Mouse (Mus musculus) ES-Bruce4 (cell line): ENCODE data around the gene Aox1. TPM values are rescaled to one million over a fixed set of nuclear protein-coding genes. Genes with fewer than 3 reads are reported as not detected.

Source experiments
- H3K27ac ChIP-seq: 2 replicates; pipeline ENCODE4 v1.5.1; 2012; ENCODE audit warnings: low read length, inconsistent platforms; ENCODE audit not compliant: insufficient read depth
- H3K27me3 ChIP-seq: 2 replicates; pipeline ENCODE4 v1.6.1; 2012; ENCODE audit warnings: mild to moderate bottlenecking, low read length, inconsistent platforms; ENCODE audit not compliant: control insufficient read depth, poor library complexity, insufficient read depth, severe bottlenecking
- H3K36me3 ChIP-seq: 2 replicates; pipeline ENCODE4 v1.6.1; 2012; ENCODE audit warnings: inconsistent platforms, mild to moderate bottlenecking, low read length, moderate library complexity; ENCODE audit not compliant: control insufficient read depth, poor library complexity, insufficient read depth, severe bottlenecking
- H3K4me1 ChIP-seq: one replicate; pipeline ENCODE4 v1.8.1; 2011; ENCODE audit warnings: low read length; ENCODE audit not compliant: control insufficient read depth, insufficient read depth
- H3K4me3 ChIP-seq: 2 replicates; pipeline ENCODE4 v1.5.1; 2011; ENCODE audit warnings: low read depth, mild to moderate bottlenecking, low read length
- H3K9ac ChIP-seq: 2 replicates; pipeline ENCODE4 v1.6.1; 2012; ENCODE audit warnings: low read depth, mild to moderate bottlenecking, inconsistent platforms; ENCODE audit not compliant: poor library complexity, severe bottlenecking
- H3K9me3 ChIP-seq: replicated peaks from 2 replicates; pipeline ENCODE4 v1.6.1; 2012; ENCODE audit warnings: mild to moderate bottlenecking, low read length, inconsistent platforms; ENCODE audit not compliant: control insufficient read depth, poor library complexity, insufficient read depth, severe bottlenecking
- CTCF ChIP-seq: IDR thresholded peaks from one replicate; pipeline ENCODE4 v1.8.1; 2011; ENCODE audit warnings: low read depth, low read length
- EP300 ChIP-seq: IDR thresholded peaks from 2 replicates; pipeline ENCODE4 v1.6.1; 2011; ENCODE audit warnings: low read depth, low read length; ENCODE audit not compliant: insufficient read depth
- POLR2A ChIP-seq: IDR thresholded peaks from one replicate; pipeline ENCODE4 v1.8.1; 2011; ENCODE audit warnings: low read length; ENCODE audit not compliant: insufficient read depth
- polyA plus RNA-seq: library from polyadenylated mRNA; stranded (reverse); fragments of >200 nt; gene quantifications from 2 replicates; pipeline ENCODE4 v1.2.4, GENCODE M21; 2011; ENCODE audit warnings: low read depth; ENCODE audit not compliant: missing spikeins, insufficient read depth, insufficient read length

Aox1 gene
- polyA plus RNA-seq, 1 experiment = 0.52 TPM

DNA sequence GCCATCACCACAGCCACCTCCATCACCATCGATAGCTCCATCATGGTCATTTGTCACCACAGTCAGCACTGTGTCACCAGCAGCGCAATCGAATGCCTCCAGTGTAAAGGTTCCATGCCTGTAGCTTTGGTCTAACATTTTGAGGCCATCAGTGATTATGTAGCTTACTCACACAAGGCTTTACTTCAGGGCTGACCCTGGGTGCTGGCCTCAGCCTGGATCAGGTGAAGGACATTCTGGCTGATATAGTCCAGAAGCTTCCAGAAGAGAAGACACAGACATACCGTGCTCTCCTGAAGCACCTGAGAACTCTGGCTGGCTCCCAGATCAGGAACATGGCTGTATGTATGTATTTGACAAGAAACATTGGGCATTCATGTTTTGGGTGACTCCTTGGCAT lies 29.1 kb downstream of the Aox1 start:
- TF ChIP-seq POLR2A (no peak), CTCF (no peak), EP300 (no peak)
- Histone ChIP-seq H3K4me3 (no peak overlapping the region), H3K9me3 (no peaks in the 10 kb centered on the region), H3K27ac (no peak overlapping the region), H3K36me3 (no peaks in the 10 kb centered on the region), H3K27me3 (no peaks in the 10 kb centered on the region), H3K9ac (no peak overlapping the region), H3K4me1 (no peaks in the 10 kb centered on the region)

- no peak overlapping the region for H3K9ac ChIP-seq
- H3K27ac ChIP-seq = no peak overlapping the region
- H3K9me3 ChIP-seq = no peaks in the 10 kb centered on the region
- H3K4me1 ChIP-seq = no peaks in the 10 kb centered on the region
- no peaks in the 10 kb centered on the region for H3K36me3 ChIP-seq
- no peaks in the 10 kb centered on the region for H3K27me3 ChIP-seq
- TF ChIP-seq EP300 = no peak
- no peak for TF ChIP-seq POLR2A
- H3K4me3 ChIP-seq = no peak overlapping the region
These were observed 32.4 kb downstream of the Aox1 start for GRCm38 (mm10) chr1:58062131-58062530.

DNA sequence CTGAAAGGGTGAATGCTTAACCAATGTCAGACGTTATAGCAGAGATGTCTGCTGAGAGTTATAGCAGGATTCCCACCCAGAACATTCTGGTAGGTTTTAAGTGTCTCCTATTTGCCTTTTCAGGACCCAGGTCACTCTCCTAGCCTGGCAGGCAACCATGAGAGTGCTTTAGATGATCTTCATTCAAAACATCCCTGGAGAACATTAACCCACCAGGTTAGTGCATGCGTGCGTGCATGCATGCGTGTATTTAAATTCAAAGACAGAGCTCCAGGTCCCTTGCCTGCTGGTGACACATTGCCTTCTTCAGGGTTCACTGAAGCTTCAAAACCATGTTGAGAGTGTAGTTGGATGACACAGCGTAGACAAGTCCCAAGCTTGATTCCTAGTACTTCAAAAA lies 35.4 kb downstream of the Aox1 start:
- no peaks in the 10 kb centered on the region for H3K9me3 ChIP-seq
- TF ChIP-seq POLR2A = no peak
- TF ChIP-seq CTCF = no peak
- no peak for TF ChIP-seq EP300
- no peak overlapping the region for H3K9ac ChIP-seq
- no peaks in the 10 kb centered on the region for H3K4me1 ChIP-seq
- no peak overlapping the region for H3K4me3 ChIP-seq
- no peaks in the 10 kb centered on the region for H3K27me3 ChIP-seq
- H3K36me3 ChIP-seq = no peaks in the 10 kb centered on the region
- H3K27ac ChIP-seq = no peak overlapping the region

GRCm38 (mm10) chr1:58065606-58066005 lies 35.9 kb downstream of the Aox1 start:
- TF ChIP-seq POLR2A = no peak
- TF ChIP-seq EP300 = no peak
- no peak for TF ChIP-seq CTCF
- H3K27ac ChIP-seq = no peak overlapping the region
- no peaks in the 10 kb centered on the region for H3K4me1 ChIP-seq
- H3K9ac ChIP-seq = no peak overlapping the region
- H3K9me3 ChIP-seq = no peaks in the 10 kb centered on the region
- H3K4me3 ChIP-seq = no peak overlapping the region
- no peaks in the 10 kb centered on the region for H3K36me3 ChIP-seq
- no peaks in the 10 kb centered on the region for H3K27me3 ChIP-seq

DNA sequence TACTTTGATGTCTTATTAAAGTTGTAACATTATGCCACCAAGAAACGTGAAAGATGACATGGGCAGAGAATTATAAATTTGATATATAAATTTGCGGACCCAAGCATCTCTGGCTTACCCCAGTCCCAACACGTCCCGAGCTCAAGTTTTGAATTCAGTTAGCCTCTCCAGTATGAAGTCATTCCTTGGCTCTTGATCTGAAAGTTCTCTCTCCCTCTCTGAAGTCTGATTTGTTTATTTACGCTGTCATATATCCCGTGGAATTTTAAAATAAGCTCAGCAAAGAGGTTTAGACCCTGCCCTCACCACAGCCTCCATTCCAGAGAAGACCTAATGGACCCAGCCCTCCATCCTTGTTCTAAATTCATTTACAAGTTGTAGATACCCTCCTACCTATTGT lies 39.5 kb downstream of the Aox1 start:
- H3K27ac ChIP-seq = no peak overlapping the region
- no peaks in the 10 kb centered on the region for H3K36me3 ChIP-seq
- H3K4me1 ChIP-seq = no peaks in the 10 kb centered on the region
- TF ChIP-seq POLR2A (no peak), CTCF (no peak), EP300 (no peak)
- no peaks in the 10 kb centered on the region for H3K27me3 ChIP-seq
- H3K9me3 ChIP-seq = no peaks in the 10 kb centered on the region
- H3K4me3 ChIP-seq = no peak overlapping the region
- no peak overlapping the region for H3K9ac ChIP-seq

DNA sequence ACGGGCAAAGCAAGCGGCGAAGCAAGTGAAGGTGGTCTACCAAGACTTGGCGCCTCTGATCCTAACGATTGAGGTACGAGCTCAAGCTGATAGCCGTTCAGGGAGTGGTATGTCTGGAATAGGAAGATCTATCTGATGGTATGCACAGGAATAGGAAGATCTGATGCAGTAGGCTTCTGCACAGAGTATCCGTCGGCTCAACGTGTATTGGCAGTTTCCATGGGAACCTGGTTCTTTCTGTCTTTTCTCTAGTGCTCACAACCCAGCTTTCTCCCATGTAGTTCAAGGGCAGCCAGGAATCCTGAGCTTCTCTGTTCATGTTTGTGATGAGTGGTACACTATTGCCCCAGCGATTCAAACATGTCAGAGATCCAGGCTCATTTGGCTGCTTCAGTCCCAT lies 40.4 kb downstream of the Aox1 start:
- Histone ChIP-seq H3K27ac (no peak overlapping the region), H3K4me1 (no peaks in the 10 kb centered on the region), H3K4me3 (no peak overlapping the region), H3K27me3 (no peaks in the 10 kb centered on the region), H3K36me3 (no peaks in the 10 kb centered on the region), H3K9me3 (no peaks in the 10 kb centered on the region), H3K9ac (no peak overlapping the region)
- no peak for TF ChIP-seq POLR2A
